Mouse (Mus musculus) kidney, embryonic 15.5 days (tissue): ENCODE measurements around the gene Stpg4. TPM values are rescaled to one million over a fixed set of nuclear protein-coding genes. Genes with fewer than 3 reads are reported as not detected.

Experiments used
- ATAC-seq: fragments of 200-750 bp; cut with Nextera tagmentation; replicated peaks from 2 replicates; pipeline ENCODE4 v1.8.0; 2017; ENCODE audit warnings: moderate TSS enrichment; ENCODE audit not compliant: low FRiP score
- H3K27ac ChIP-seq: fragments of 300-500 bp; sonication (generic); 2 replicates; pipeline ENCODE4 v1.5.1; 2015; ENCODE audit warnings: mild to moderate bottlenecking, inconsistent platforms
- H3K27me3 ChIP-seq: fragments of 300-500 bp; sonication (generic); 2 replicates; pipeline ENCODE4 v1.6.1; 2015; ENCODE audit warnings: inconsistent platforms
- H3K36me3 ChIP-seq: fragments of 300-500 bp; sonication (generic); 2 replicates; pipeline ENCODE4 v1.6.1; 2015; ENCODE audit warnings: inconsistent platforms
- H3K4me1 ChIP-seq: fragments of 300-500 bp; sonication (generic); 2 replicates; pipeline ENCODE4 v1.6.1; 2015; ENCODE audit warnings: inconsistent platforms
- H3K4me2 ChIP-seq: fragments of 300-500 bp; sonication (generic); 2 replicates; pipeline ENCODE4 v1.6.1; 2015; ENCODE audit warnings: moderate library complexity, mild to moderate bottlenecking, inconsistent platforms
- H3K4me3 ChIP-seq: fragments of 300-500 bp; sonication (generic); replicated peaks from 2 replicates; pipeline ENCODE4 v1.5.1; 2015; ENCODE audit warnings: mild to moderate bottlenecking, inconsistent platforms
- H3K9ac ChIP-seq: fragments of 300-500 bp; sonication (generic); 2 replicates; pipeline ENCODE4 v1.6.1; 2015; ENCODE audit warnings: mild to moderate bottlenecking, inconsistent platforms
- H3K9me3 ChIP-seq: fragments of 300-500 bp; sonication (generic); replicated peaks from 2 replicates; pipeline ENCODE4 v1.6.1; 2016; ENCODE audit warnings: inconsistent platforms
- WGBS: fragments of 180-500 bp; shearing (Covaris S2); methylation state at CpG from one replicate; pipeline ENCODE4 v1.1.7; 2015; ENCODE audit warnings: mixed read lengths; 5-methylcytosine and 5-hydroxymethylcytosine counted together
- polyA plus RNA-seq: library from polyadenylated mRNA; unstranded; fragments of >200 nt; fragmentation: Nextera tagmentation; extraction: Ambion mirVana; gene quantifications from 2 replicates; pipeline ENCODE4 v1.2.1, GENCODE M21; 2015

The Stpg4 gene
- polyA plus RNA-seq, 1 experiment from 2014 or later, result not detected

GRCm38 (mm10) chr17:87445917-87446766 is 18.6 kb upstream of the Stpg4 start:
- Histone ChIP-seq H3K9me3 (no peaks in the 10 kb centered on the region), H3K27me3 (no peaks in the 10 kb centered on the region), H3K36me3 (peaks cover 9% of the 10 kb centered on the region; the same call in 1 of the 2 replicates), H3K27ac (peak overlapping the region; percentile 99), H3K4me2 (peak overlapping the region; percentile 68), H3K9ac (peak overlapping the region; percentile 98), H3K4me1 (peaks cover 35% of the 10 kb centered on the region), H3K4me3 (peak overlapping the region; percentile 89)
- under 1% methylated on average over 62 of the region's 86 CpGs for WGBS
- peak; percentile 75 for ATAC-seq

- ATAC-seq, result no peak
- peak overlapping the region; percentile 89 for H3K4me3 ChIP-seq
- peak overlapping the region; percentile 99 for H3K27ac ChIP-seq
- WGBS, result under 1% methylated on average over 13 of the region's 13 CpGs
- peaks cover 39% of the 10 kb centered on the region for H3K4me1 ChIP-seq
- H3K9me3 ChIP-seq, result no peaks in the 10 kb centered on the region
- H3K27me3 ChIP-seq, result no peaks in the 10 kb centered on the region
- H3K4me2 ChIP-seq, result peak overlapping the region; percentile 68
- H3K9ac ChIP-seq, result peak overlapping the region; percentile 98
- peaks cover 11% of the 10 kb centered on the region; the same call in 1 of the 2 replicates for H3K36me3 ChIP-seq
Measured at GRCm38 (mm10) chr17:87445337-87445916, 17.9 kb upstream of the Stpg4 start.

- H3K27me3 ChIP-seq, result no peaks in the 10 kb centered on the region
- peak overlapping the region; percentile 35 for H3K4me3 ChIP-seq
- peak overlapping the region; percentile 54 for H3K4me2 ChIP-seq
Measured at GRCm38 (mm10) chr17:87444763-87445162, 17.2 kb upstream of the Stpg4 start.

GRCm38 (mm10) chr17:87441537-87441936 is 14.0 kb upstream of the Stpg4 start:
- 55% methylated on average over 2 of the region's 2 CpGs for WGBS
- H3K27me3 ChIP-seq, result no peaks in the 10 kb centered on the region

More at GRCm38 (mm10) chr17:87444763-87445162, 17.2 kb upstream of the Stpg4 start:
- 41% methylated on average over 4 of the region's 4 CpGs for WGBS
- Histone ChIP-seq H3K9me3 (no peaks in the 10 kb centered on the region), H3K4me1 (peaks cover 41% of the 10 kb centered on the region), H3K36me3 (peaks cover 15% of the 10 kb centered on the region; the same call in 1 of the 2 replicates), H3K27ac (no peak overlapping the region), H3K9ac (0 out of 2 replicates have a peak overlapping the region, but pooled peaks have one; percentile 0)
- ATAC-seq, result no peak

GRCm38 (mm10) chr17:87439441-87439840 is 11.9 kb upstream of the Stpg4 start:
- Histone ChIP-seq H3K9ac (no peak overlapping the region), H3K4me1 (peaks cover 32% of the 10 kb centered on the region), H3K27me3 (no peaks in the 10 kb centered on the region), H3K36me3 (peaks cover 36% of the 10 kb centered on the region), H3K27ac (no peak overlapping the region), H3K9me3 (no peaks in the 10 kb centered on the region), H3K4me3 (no peak overlapping the region), H3K4me2 (no peak overlapping the region)
- no peak for ATAC-seq
- WGBS, result 87% methylated on average over 2 of the region's 2 CpGs

More at GRCm38 (mm10) chr17:87441537-87441936, 14.0 kb upstream of the Stpg4 start:
- Histone ChIP-seq H3K36me3 (peaks cover 21% of the 10 kb centered on the region; the same call in 1 of the 2 replicates), H3K9ac (no peak overlapping the region), H3K4me3 (no peak overlapping the region), H3K4me1 (peaks cover 36% of the 10 kb centered on the region), H3K4me2 (no peak overlapping the region), H3K9me3 (no peaks in the 10 kb centered on the region), H3K27ac (no peak overlapping the region)
- no peak for ATAC-seq

GRCm38 (mm10) chr17:87433929-87434328 is 6.4 kb upstream of the Stpg4 start:
- 85% methylated on average over 3 of the region's 3 CpGs for WGBS
- no peak overlapping the region for H3K4me3 ChIP-seq
- H3K9ac ChIP-seq, result no peak overlapping the region
- no peaks in the 10 kb centered on the region for H3K27me3 ChIP-seq
- no peak overlapping the region for H3K4me2 ChIP-seq
- no peak overlapping the region for H3K27ac ChIP-seq
- H3K36me3 ChIP-seq, result peaks cover 69% of the 10 kb centered on the region
- ATAC-seq, result peak; percentile 36; the same call in 1 of the 2 replicates
- H3K4me1 ChIP-seq, result no peaks in the 10 kb centered on the region
- no peaks in the 10 kb centered on the region for H3K9me3 ChIP-seq

GRCm38 (mm10) chr17:87432743-87433142 is 5.2 kb upstream of the Stpg4 start:
- WGBS, result 96% methylated on average over 5 of the region's 5 CpGs
- Histone ChIP-seq H3K36me3 (peaks cover 73% of the 10 kb centered on the region), H3K4me1 (no peaks in the 10 kb centered on the region)

GRCm38 (mm10) chr17:87432314-87432713 is 4.8 kb upstream of the Stpg4 start:
- H3K4me1 ChIP-seq, result no peaks in the 10 kb centered on the region
- no peak overlapping the region for H3K4me3 ChIP-seq
- H3K36me3 ChIP-seq, result peaks cover 73% of the 10 kb centered on the region
- H3K4me2 ChIP-seq, result no peak overlapping the region
- H3K9me3 ChIP-seq, result no peaks in the 10 kb centered on the region
- no peak overlapping the region for H3K9ac ChIP-seq
- no peak for ATAC-seq
- H3K27me3 ChIP-seq, result no peaks in the 10 kb centered on the region
- H3K27ac ChIP-seq, result no peak overlapping the region

More at GRCm38 (mm10) chr17:87432743-87433142, 5.2 kb upstream of the Stpg4 start:
- no peak overlapping the region for H3K4me3 ChIP-seq
- H3K9me3 ChIP-seq, result no peaks in the 10 kb centered on the region
- H3K9ac ChIP-seq, result no peak overlapping the region
- no peak for ATAC-seq
- H3K27me3 ChIP-seq, result no peaks in the 10 kb centered on the region
- no peak overlapping the region for H3K4me2 ChIP-seq
- no peak overlapping the region for H3K27ac ChIP-seq

GRCm38 (mm10) chr17:87429431-87429830 is 1.9 kb upstream of the Stpg4 start:
- no peaks in the 10 kb centered on the region for H3K27me3 ChIP-seq
- no peak overlapping the region for H3K9ac ChIP-seq
- H3K4me1 ChIP-seq, result no peaks in the 10 kb centered on the region
- WGBS, result 83% methylated on average over 3 of the region's 3 CpGs
- no peak overlapping the region for H3K4me3 ChIP-seq
- no peak overlapping the region for H3K4me2 ChIP-seq
- no peak overlapping the region for H3K27ac ChIP-seq
- peaks cover 57% of the 10 kb centered on the region for H3K36me3 ChIP-seq
- ATAC-seq, result no peak
- H3K9me3 ChIP-seq, result no peaks in the 10 kb centered on the region

- H3K27ac ChIP-seq, result no peak overlapping the region
- H3K4me3 ChIP-seq, result no peak overlapping the region
- no peaks in the 10 kb centered on the region for H3K9me3 ChIP-seq
- H3K9ac ChIP-seq, result no peak overlapping the region
- ATAC-seq, result no peak
- no peaks in the 10 kb centered on the region for H3K4me1 ChIP-seq
- H3K27me3 ChIP-seq, result no peaks in the 10 kb centered on the region
- WGBS, result 76% methylated on average over 7 of the region's 7 CpGs
- no peak overlapping the region for H3K4me2 ChIP-seq
- H3K36me3 ChIP-seq, result no peaks in the 10 kb centered on the region
Measured at GRCm38 (mm10) chr17:87418082-87418481, 9.5 kb downstream of the Stpg4 start.

GRCm38 (mm10) chr17:87406646-87407045 is 20.9 kb downstream of the Stpg4 start:
- H3K27ac ChIP-seq, result no peak overlapping the region
- ATAC-seq, result no peak
- H3K9me3 ChIP-seq, result no peaks in the 10 kb centered on the region
- H3K4me2 ChIP-seq, result no peak overlapping the region
- peaks cover 5% of the 10 kb centered on the region; the same call in 1 of the 2 replicates for H3K4me1 ChIP-seq
- no peak overlapping the region for H3K9ac ChIP-seq
- H3K4me3 ChIP-seq, result no peak overlapping the region
- H3K36me3 ChIP-seq, result no peaks in the 10 kb centered on the region
- H3K27me3 ChIP-seq, result no peaks in the 10 kb centered on the region
- 86% methylated on average over 4 of the region's 4 CpGs for WGBS

DNA sequence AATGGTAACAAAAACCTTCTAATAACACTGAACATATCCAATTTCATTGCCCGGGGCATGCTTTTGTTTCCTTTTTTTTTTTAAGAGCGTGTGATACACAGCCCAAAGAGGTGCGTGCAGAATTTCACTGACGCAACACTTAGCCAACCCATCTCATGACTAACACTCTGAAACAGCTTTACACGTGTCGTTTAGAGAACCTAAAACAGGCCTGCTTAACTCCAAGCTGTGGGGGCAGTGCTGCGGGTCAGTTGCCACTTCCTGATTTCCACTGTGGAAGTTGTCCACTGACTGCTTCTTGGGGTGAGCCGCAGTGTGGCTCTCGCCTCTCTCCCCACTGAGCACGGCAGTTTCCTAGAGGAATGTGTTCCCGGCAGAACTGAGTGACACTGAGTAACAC is 22.0 kb downstream of the Stpg4 start:
- H3K27me3 ChIP-seq, result no peaks in the 10 kb centered on the region

More for the DNA sequence above, 22.0 kb downstream of the Stpg4 start:
- no peaks in the 10 kb centered on the region for H3K36me3 ChIP-seq
- 50% methylated on average over 11 of the region's 11 CpGs for WGBS
- no peak overlapping the region for H3K4me2 ChIP-seq
- H3K4me3 ChIP-seq, result no peak overlapping the region
- no peaks in the 10 kb centered on the region for H3K9me3 ChIP-seq
- no peak overlapping the region for H3K27ac ChIP-seq
- H3K4me1 ChIP-seq, result peaks cover 5% of the 10 kb centered on the region; the same call in 1 of the 2 replicates
- H3K9ac ChIP-seq, result no peak overlapping the region
- ATAC-seq, result no peak
